Mouse (Mus musculus): Measurements from ENCODE around the gene Fam83b. TPM values are rescaled to one million over a fixed set of nuclear protein-coding genes. Genes with fewer than 3 reads are reported as not detected.

Gene Fam83b
- total and polyA plus RNA-seq, 3 experiments, result 0.11 TPM; not detected in 2

DNA sequence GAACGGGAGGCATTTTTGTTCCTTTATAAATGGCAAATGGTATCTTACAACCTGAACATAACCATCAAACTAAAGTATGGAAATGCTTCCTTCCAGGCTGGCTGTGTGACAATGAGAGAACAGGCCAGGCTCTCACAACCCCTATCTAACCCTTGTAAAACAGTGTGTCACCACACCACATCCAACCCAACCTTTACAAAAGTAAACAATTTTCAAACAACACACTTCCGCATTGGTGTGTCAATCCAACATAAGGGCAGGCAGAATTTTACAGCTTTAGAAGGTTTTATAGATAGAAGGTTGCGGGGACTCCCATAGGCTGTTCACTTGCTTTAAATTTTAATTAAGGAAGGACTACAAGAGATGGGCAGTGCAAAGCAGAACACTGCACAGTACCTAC lies 77.2 kb downstream of the Fam83b start:
- no peaks in the 10 kb centered on the region for H3K27me3 ChIP-seq (ENCODE audit: insufficient read depth, low read length)
- no peaks in the 10 kb centered on the region for H3K4me1 ChIP-seq (ENCODE audit: insufficient read depth, low read depth, low read length)
- DNase-seq (ENCODE audit: low spot score) (no peak), ATAC-seq (ENCODE audit: extremely low read depth, insufficient number of reproducible peaks, low FRiP score, poor library complexity, severe bottlenecking) (no peak)
- no peaks in the 10 kb centered on the region for H3K9me3 ChIP-seq (replicated peaks)
- H3K4me3 ChIP-seq (ENCODE audit: low read depth, low read length), result no peak overlapping the region
- no peaks in the 10 kb centered on the region for H3K36me3 ChIP-seq (replicated peaks)
- TF ChIP-seq TAL1 (conservative IDR thresholded peaks at IDR 0.05; ENCODE audit: low read depth, low read length) (no peak), POLR2AphosphoS5 (IDR thresholded peaks at IDR 0.05; ENCODE audit: insufficient replicate concordance, low read depth, low read length) (no peak), CTCF (IDR thresholded peaks at IDR 0.05; ENCODE audit: low read depth, low read length) (no peak), GATA1 (IDR thresholded peaks at IDR 0.05; ENCODE audit: borderline replicate concordance, low read length) (no peak), GATA2 (IDR thresholded peaks at IDR 0.05; ENCODE audit: borderline replicate concordance, low read depth, low read length) (no peak)

DNA sequence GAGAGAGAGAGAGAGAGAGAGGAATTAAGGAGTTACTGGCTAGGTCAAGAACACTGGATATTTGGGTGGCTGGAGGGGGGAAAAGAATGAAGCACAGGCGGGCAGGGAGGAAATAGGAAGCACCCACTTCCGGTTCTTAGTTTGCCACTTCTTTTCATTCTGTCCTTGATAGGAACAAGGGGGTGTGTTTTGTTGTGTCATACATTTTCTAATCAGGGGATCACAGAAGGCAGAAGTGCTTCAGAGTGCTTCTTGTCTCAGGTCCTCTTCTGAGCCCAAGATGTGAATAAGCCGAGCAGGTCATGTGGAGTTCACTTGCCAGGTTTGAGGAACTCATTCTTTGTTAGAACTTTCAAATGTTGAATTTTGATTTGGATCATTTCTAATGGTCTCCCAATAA lies 86.8 kb downstream of the Fam83b start:
- no peak overlapping the region for H3K4me3 ChIP-seq (ENCODE audit: low read depth, low read length)
- no peak for ATAC-seq (ENCODE audit: extremely low read depth, insufficient number of reproducible peaks, low FRiP score, poor library complexity, severe bottlenecking)
- H3K27me3 ChIP-seq (ENCODE audit: insufficient read depth, low read length), result no peaks in the 10 kb centered on the region
- no peaks in the 10 kb centered on the region for H3K36me3 ChIP-seq (replicated peaks)
- no peaks in the 10 kb centered on the region for H3K9me3 ChIP-seq (replicated peaks)
- TF ChIP-seq GATA2 (IDR thresholded peaks at IDR 0.05; ENCODE audit: borderline replicate concordance, low read depth, low read length) (no peak), GATA1 (IDR thresholded peaks at IDR 0.05; ENCODE audit: borderline replicate concordance, low read length) (no peak), CTCF (IDR thresholded peaks at IDR 0.05; ENCODE audit: low read depth, low read length) (no peak), TAL1 (conservative IDR thresholded peaks at IDR 0.05; ENCODE audit: low read depth, low read length) (no peak)
- H3K4me1 ChIP-seq (ENCODE audit: insufficient read depth, low read depth, low read length), result no peaks in the 10 kb centered on the region
- DNase-seq (ENCODE audit: low spot score), result no peak

DNA sequence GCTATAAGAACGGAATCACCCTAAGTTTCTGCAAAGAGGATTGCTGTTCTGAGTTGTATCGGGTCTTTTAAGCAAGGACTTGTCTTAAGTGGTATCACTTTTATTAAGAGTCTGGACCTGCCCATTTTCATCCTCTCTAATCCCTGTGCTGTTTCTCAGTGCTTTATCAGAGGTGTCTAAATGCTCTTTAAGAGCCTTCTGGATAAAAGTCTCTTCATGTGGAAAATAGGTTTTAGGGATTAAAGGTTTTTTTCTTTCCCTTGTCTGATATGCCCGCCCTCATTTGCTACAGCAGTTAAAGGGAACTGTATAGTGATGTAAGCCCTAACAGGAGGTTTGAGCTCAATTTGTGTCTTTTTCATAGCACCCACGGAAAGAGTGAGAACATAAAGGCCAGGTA lies 97.4 kb downstream of the Fam83b start:
- no peaks in the 10 kb centered on the region for H3K9me3 ChIP-seq (replicated peaks)
- no peaks in the 10 kb centered on the region for H3K4me1 ChIP-seq (ENCODE audit: insufficient read depth, low read depth, low read length)
- H3K36me3 ChIP-seq (replicated peaks), result no peaks in the 10 kb centered on the region
- no peaks in the 10 kb centered on the region for H3K27me3 ChIP-seq (ENCODE audit: insufficient read depth, low read length)
- DNase-seq (ENCODE audit: low spot score) (no peak), ATAC-seq (ENCODE audit: extremely low read depth, insufficient number of reproducible peaks, low FRiP score, poor library complexity, severe bottlenecking) (no peak)
- no peak overlapping the region for H3K4me3 ChIP-seq (ENCODE audit: low read depth, low read length)
- TF ChIP-seq POLR2AphosphoS5 (IDR thresholded peaks at IDR 0.05; ENCODE audit: insufficient replicate concordance, low read depth, low read length), result no peak

DNA sequence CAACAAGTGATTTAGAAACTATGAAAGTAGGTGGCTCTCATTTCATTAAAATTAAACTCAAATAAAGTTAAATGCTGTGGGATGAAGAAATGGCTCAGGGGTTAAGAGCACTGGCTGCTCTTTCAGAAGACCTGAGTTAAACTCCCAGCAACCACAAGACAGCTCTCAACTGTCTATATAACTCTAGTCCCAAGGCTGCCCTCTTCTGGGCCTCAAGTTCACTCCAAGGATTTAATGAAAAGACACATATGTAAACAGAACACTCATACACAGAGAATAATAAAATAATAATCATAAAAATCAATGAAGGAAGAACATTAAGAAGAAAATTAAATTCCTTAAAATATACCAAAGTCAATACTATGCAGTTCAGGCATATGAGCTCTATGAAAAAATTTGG lies 105.4 kb downstream of the Fam83b start:
- no peaks in the 10 kb centered on the region for H3K9me3 ChIP-seq (replicated peaks)
- ATAC-seq (ENCODE audit: extremely low read depth, insufficient number of reproducible peaks, low FRiP score, poor library complexity, severe bottlenecking) (no peak), DNase-seq (ENCODE audit: low spot score) (no peak)
- no peak overlapping the region for H3K4me3 ChIP-seq (ENCODE audit: low read depth, low read length)
- H3K4me1 ChIP-seq (ENCODE audit: insufficient read depth, low read depth, low read length), result no peaks in the 10 kb centered on the region
- no peaks in the 10 kb centered on the region for H3K27me3 ChIP-seq (ENCODE audit: insufficient read depth, low read length)
- no peaks in the 10 kb centered on the region for H3K36me3 ChIP-seq (replicated peaks)
- TF ChIP-seq POLR2AphosphoS5 (IDR thresholded peaks at IDR 0.05; ENCODE audit: insufficient replicate concordance, low read depth, low read length) (no peak), CTCF (IDR thresholded peaks at IDR 0.05; ENCODE audit: low read depth, low read length) (no peak), GATA1 (IDR thresholded peaks at IDR 0.05; ENCODE audit: borderline replicate concordance, low read length) (no peak), TAL1 (conservative IDR thresholded peaks at IDR 0.05; ENCODE audit: low read depth, low read length) (no peak), GATA2 (IDR thresholded peaks at IDR 0.05; ENCODE audit: borderline replicate concordance, low read depth, low read length) (no peak)

DNA sequence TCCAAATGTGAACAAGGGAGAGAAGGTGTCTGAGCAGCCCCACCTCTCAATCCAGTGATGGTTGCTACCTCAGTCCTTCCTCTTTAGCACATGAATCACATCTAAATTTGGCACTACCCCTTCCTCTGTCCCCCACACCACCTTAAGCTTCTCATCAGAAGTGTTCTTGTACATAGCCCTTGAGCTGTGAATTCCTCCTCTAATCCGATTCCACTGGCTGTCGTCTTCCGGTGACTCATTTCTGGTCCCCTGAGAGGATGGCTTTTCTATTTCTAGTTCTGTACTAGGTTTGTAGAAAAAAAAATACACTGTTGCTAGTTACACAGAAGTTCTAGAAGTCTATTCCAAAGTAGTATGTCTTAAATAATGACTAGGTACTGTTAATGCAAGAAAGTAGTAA lies 111.2 kb downstream of the Fam83b start:
- Histone ChIP-seq H3K4me1 (ENCODE audit: insufficient read depth, low read depth, low read length) (no peaks in the 10 kb centered on the region), H3K4me3 (ENCODE audit: low read depth, low read length) (no peak overlapping the region), H3K36me3 (replicated peaks) (no peaks in the 10 kb centered on the region), H3K27me3 (ENCODE audit: insufficient read depth, low read length) (no peaks in the 10 kb centered on the region), H3K9me3 (replicated peaks) (no peaks in the 10 kb centered on the region)
- DNase-seq (ENCODE audit: low spot score), result no peak
- no peak for TF ChIP-seq CTCF (IDR thresholded peaks at IDR 0.05; ENCODE audit: low read depth, low read length)
- TF ChIP-seq GATA1 (IDR thresholded peaks at IDR 0.05; ENCODE audit: borderline replicate concordance, low read length), result no peak
- ATAC-seq (ENCODE audit: extremely low read depth, insufficient number of reproducible peaks, low FRiP score, poor library complexity, severe bottlenecking), result no peak

Other genes starting within 250 kb of the Fam83b start
- not detected in 2 replicates for gene Hcrtr2, start 243.3 kb downstream of the Fam83b start, total RNA-seq (2014; fragmentation: Nextera tagmentation)
- gene Hcrtr2, start 243.3 kb downstream of the Fam83b start, total RNA-seq (2017), result 0.16 TPM in 1 of 2 replicates, not detected in the other
- gene Hcrtr2, start 243.3 kb downstream of the Fam83b start, polyA plus RNA-seq (2012), result not detected in 2 replicates

Data from G1E (cell line).